Mouse (Mus musculus): Measurements from ENCODE around the gene Havcr2. TPM values are rescaled to one million over a fixed set of nuclear protein-coding genes. Genes with fewer than 3 reads are reported as not detected.

Gene Havcr2
- polyA plus RNA-seq, 1 experiment: 3.5 TPM

DNA sequence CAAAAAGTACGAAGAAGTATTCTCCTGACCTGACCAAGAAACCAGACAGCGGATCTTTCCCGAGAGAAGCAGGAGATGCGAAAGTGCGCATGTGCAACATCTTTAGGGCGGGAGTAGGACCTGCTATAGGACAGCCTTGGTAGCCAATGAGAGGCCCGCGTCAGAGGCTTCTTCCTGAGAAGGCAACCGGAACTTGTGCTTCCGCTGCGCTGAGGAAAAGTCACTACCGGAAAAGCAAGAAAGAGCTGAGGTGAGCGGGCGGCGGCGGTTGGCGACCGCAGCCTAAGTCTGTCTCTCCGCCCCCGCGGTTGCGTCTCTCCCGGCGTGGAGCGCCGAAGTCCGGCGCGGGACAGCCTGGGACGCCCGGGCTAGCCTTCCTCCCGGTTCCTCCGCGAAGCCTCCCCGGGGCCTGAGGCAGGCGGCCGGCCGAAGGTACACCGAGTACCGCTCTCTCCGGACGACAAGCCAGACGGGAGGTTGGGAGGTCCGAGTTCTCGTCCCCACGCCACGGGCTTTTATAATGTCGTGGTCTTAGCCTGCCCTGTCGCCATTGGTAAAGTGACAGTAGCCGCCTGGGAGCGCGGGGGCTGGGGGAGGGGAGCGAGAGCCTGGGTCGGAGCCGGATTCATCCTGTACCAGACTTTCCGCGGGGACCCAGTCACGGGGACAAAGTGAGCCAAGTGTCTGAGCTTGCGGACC, 17.8 kb upstream of the Havcr2 start, which contains the start of gene Med7:
Gene Med7 (plus strand): TSS at position 166 of the 699 bp plus-strand sequence.
- Histone ChIP-seq H3ac (ENCODE audit: control insufficient read depth, insufficient read length, low read depth) (peak within 1 kb of the TSS; percentile 100), H3K36me3 (ENCODE audit: control insufficient read depth, insufficient read depth) (peaks cover 35% of the 10 kb centered on the region), H3K79me2 (ENCODE audit: control insufficient read depth, insufficient read depth) (peaks cover 46% of the 10 kb centered on the region), H3K79me3 (ENCODE audit: low read depth) (peaks cover 32% of the 10 kb centered on the region), H3K4me3 (ENCODE audit: insufficient read depth, poor library complexity, severe bottlenecking) (peak within 1 kb of the TSS; percentile 96), H3K27me3 (ENCODE audit: control insufficient read depth, insufficient read depth, insufficient read length) (no peaks in the 10 kb centered on the region)
- TF ChIP-seq MAX (IDR thresholded peaks at IDR 0.05) (no peak), CTCF (IDR thresholded peaks at IDR 0.05; ENCODE audit: control insufficient read depth, insufficient read depth, insufficient read length) (no peak), MYOD1 (IDR thresholded peaks at IDR 0.05; ENCODE audit: control insufficient read depth, insufficient read length, low read depth) (no peak), USF1 (IDR thresholded peaks at IDR 0.05; ENCODE audit: low read depth) (no peak), CEBPB (IDR thresholded peaks at IDR 0.05; ENCODE audit: low read depth) (no peak), MYOG (IDR thresholded peaks at IDR 0.05; ENCODE audit: control insufficient read depth, extremely low read depth, insufficient read length) (no peak), FOSL1 (IDR thresholded peaks at IDR 0.05; ENCODE audit: insufficient read depth, low read length, poor library complexity, severe bottlenecking) (no peak)

DNA sequence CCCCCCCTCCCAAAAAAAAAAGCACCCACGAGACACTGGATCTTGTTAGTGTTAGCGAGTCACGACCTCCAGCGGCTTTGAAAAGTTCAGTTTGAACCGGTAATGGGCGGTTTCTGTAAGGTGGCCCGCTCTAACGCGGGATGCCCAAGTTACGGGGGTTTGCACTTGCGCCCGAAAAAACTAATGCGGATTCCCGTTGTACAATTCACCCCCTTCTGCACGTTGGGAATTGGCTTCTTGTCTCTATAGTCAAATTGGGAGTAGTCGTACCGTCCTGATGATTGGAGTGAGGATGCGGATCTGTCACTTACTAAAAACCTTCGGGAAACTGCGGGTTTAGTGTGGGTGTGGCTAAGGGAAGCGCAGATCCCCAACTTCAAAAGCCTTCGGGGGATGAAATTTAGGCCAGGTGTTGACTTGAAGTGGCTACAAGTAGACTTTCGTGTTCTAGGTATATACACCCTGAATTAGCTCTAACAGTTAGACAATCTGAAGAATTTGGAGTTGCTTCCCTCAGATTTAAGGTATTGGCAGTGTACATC, 17.2 kb upstream of the Havcr2 start:
- H3K79me3 ChIP-seq (ENCODE audit: low read depth): peaks cover 32% of the 10 kb centered on the region
- peak overlapping the region; percentile 96 for H3K4me3 ChIP-seq (ENCODE audit: insufficient read depth, poor library complexity, severe bottlenecking)
- H3K79me2 ChIP-seq (ENCODE audit: control insufficient read depth, insufficient read depth): peaks cover 48% of the 10 kb centered on the region
- no peaks in the 10 kb centered on the region for H3K27me3 ChIP-seq (ENCODE audit: control insufficient read depth, insufficient read depth, insufficient read length)
- H3ac ChIP-seq (ENCODE audit: control insufficient read depth, insufficient read length, low read depth): peak overlapping the region; percentile 100
- no peak for TF ChIP-seq CTCF (IDR thresholded peaks at IDR 0.05; ENCODE audit: control insufficient read depth, insufficient read depth, insufficient read length)
- TF ChIP-seq FOSL1 (IDR thresholded peaks at IDR 0.05; ENCODE audit: insufficient read depth, low read length, poor library complexity, severe bottlenecking): no peak
- no peak for TF ChIP-seq MYOG (IDR thresholded peaks at IDR 0.05; ENCODE audit: control insufficient read depth, extremely low read depth, insufficient read length)
- TF ChIP-seq MAX (IDR thresholded peaks at IDR 0.05): no peak
- H3K36me3 ChIP-seq (ENCODE audit: control insufficient read depth, insufficient read depth): peaks cover 41% of the 10 kb centered on the region

DNA sequence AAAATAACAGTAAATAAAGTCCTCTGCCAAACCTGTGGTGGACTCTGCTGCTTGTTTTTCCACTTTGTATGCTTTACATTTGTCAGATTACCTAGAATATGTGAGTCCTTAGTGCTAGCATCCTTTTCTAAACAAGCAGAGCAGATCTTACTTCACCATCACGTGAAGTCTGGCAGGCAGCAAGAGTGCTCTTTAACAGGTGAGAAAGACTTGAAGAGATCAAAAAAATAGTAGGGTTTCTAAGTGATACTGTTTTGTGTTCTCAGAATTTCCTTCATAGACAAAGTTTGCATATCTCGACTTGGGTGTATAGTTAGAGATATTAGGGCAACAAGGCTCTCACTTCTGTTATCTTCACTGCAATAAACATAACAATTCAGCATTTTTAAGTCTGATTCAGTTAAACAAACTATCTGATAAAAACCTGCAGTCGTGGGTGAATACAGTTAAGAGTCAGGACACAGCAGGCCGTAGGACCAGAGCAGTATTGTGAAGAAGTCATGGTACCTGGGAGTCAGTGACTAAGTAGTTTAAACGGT, 15.7 kb upstream of the Havcr2 start:
- Histone ChIP-seq H3K79me2 (ENCODE audit: control insufficient read depth, insufficient read depth) (peaks cover 60% of the 10 kb centered on the region), H3K79me3 (ENCODE audit: low read depth) (peaks cover 34% of the 10 kb centered on the region), H3K27me3 (ENCODE audit: control insufficient read depth, insufficient read depth, insufficient read length) (no peaks in the 10 kb centered on the region), H3K36me3 (ENCODE audit: control insufficient read depth, insufficient read depth) (peaks cover 53% of the 10 kb centered on the region), H3K4me3 (ENCODE audit: insufficient read depth, poor library complexity, severe bottlenecking) (no peak overlapping the region), H3ac (ENCODE audit: control insufficient read depth, insufficient read length, low read depth) (no peak overlapping the region)
- TF ChIP-seq MAX (IDR thresholded peaks at IDR 0.05) (no peak), MYOG (IDR thresholded peaks at IDR 0.05; ENCODE audit: control insufficient read depth, extremely low read depth, insufficient read length) (no peak), USF1 (IDR thresholded peaks at IDR 0.05; ENCODE audit: low read depth) (no peak), MYOD1 (IDR thresholded peaks at IDR 0.05; ENCODE audit: control insufficient read depth, insufficient read length, low read depth) (no peak), CEBPB (IDR thresholded peaks at IDR 0.05; ENCODE audit: low read depth) (no peak)

DNA sequence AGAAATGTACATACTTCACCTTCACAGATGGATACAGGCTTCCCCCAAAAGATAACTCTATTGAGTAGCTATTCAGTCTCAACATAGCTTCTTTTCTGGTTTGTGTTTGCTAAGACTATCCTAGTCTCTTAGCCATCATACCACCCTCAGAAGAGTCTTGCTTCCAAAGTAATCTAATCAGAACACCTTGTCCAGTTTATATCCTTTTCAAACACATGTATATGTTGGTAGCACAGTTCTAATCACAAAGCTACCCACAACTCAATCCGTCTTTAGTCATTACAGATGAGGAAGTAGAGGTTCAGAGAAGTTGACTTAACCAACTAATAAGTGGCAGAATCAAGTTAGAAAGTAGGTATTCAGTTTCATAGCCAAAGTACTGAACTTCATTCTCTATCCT, 13.0 kb upstream of the Havcr2 start:
- H3K36me3 ChIP-seq (ENCODE audit: control insufficient read depth, insufficient read depth): peaks cover 53% of the 10 kb centered on the region
- H3K79me2 ChIP-seq (ENCODE audit: control insufficient read depth, insufficient read depth): peaks cover 60% of the 10 kb centered on the region
- no peak overlapping the region for H3ac ChIP-seq (ENCODE audit: control insufficient read depth, insufficient read length, low read depth)
- no peaks in the 10 kb centered on the region for H3K27me3 ChIP-seq (ENCODE audit: control insufficient read depth, insufficient read depth, insufficient read length)
- TF ChIP-seq FOSL1 (IDR thresholded peaks at IDR 0.05; ENCODE audit: insufficient read depth, low read length, poor library complexity, severe bottlenecking) (no peak), CEBPB (IDR thresholded peaks at IDR 0.05; ENCODE audit: low read depth) (no peak), MAX (IDR thresholded peaks at IDR 0.05) (no peak), USF1 (IDR thresholded peaks at IDR 0.05; ENCODE audit: low read depth) (no peak), CTCF (IDR thresholded peaks at IDR 0.05; ENCODE audit: control insufficient read depth, insufficient read depth, insufficient read length) (no peak), MYOD1 (IDR thresholded peaks at IDR 0.05; ENCODE audit: control insufficient read depth, insufficient read length, low read depth) (no peak), MYOG (IDR thresholded peaks at IDR 0.05; ENCODE audit: control insufficient read depth, extremely low read depth, insufficient read length) (no peak)
- no peak overlapping the region for H3K4me3 ChIP-seq (ENCODE audit: insufficient read depth, poor library complexity, severe bottlenecking)
- H3K79me3 ChIP-seq (ENCODE audit: low read depth): peaks cover 34% of the 10 kb centered on the region

DNA sequence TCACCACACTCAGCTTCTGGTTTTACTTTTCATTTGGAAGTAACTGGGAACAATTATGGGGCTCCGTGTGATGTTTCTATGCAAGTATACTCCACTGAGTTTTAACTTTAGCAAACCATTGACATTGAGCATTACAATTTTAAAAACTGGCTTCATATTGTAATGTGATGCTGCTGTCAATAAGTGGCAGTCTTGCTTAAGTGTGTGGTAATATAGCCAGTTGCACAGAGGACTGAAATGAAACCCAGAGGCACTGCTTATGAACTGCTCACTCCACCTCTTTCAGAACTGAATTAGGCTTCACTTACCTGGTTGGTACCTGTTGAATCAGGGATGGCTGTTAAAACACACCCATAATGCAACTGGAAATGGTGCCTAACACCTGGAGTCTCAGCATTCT, 11.6 kb upstream of the Havcr2 start:
- Histone ChIP-seq H3K79me3 (ENCODE audit: low read depth) (peaks cover 23% of the 10 kb centered on the region), H3K27me3 (ENCODE audit: control insufficient read depth, insufficient read depth, insufficient read length) (no peaks in the 10 kb centered on the region), H3K79me2 (ENCODE audit: control insufficient read depth, insufficient read depth) (peaks cover 47% of the 10 kb centered on the region), H3ac (ENCODE audit: control insufficient read depth, insufficient read length, low read depth) (no peak overlapping the region), H3K4me3 (ENCODE audit: insufficient read depth, poor library complexity, severe bottlenecking) (no peak overlapping the region), H3K36me3 (ENCODE audit: control insufficient read depth, insufficient read depth) (peaks cover 53% of the 10 kb centered on the region)
- TF ChIP-seq MYOD1 (IDR thresholded peaks at IDR 0.05; ENCODE audit: control insufficient read depth, insufficient read length, low read depth) (no peak), MAX (IDR thresholded peaks at IDR 0.05) (no peak), CEBPB (IDR thresholded peaks at IDR 0.05; ENCODE audit: low read depth) (no peak), CTCF (IDR thresholded peaks at IDR 0.05; ENCODE audit: control insufficient read depth, insufficient read depth, insufficient read length) (no peak), MYOG (IDR thresholded peaks at IDR 0.05; ENCODE audit: control insufficient read depth, extremely low read depth, insufficient read length) (no peak), USF1 (IDR thresholded peaks at IDR 0.05; ENCODE audit: low read depth) (no peak), FOSL1 (IDR thresholded peaks at IDR 0.05; ENCODE audit: insufficient read depth, low read length, poor library complexity, severe bottlenecking) (no peak)

All from C2C12 (cell line).